Mouse (Mus musculus) adrenal gland, postnatal 10 days (tissue): Measurements from ENCODE around the gene Heatr4. TPM values are rescaled to one million over a fixed set of nuclear protein-coding genes. Genes with fewer than 3 reads are reported as not detected.
"Not testable (repeated sequence)": the region's sequence is repeated elsewhere in the genome, so short reads cannot be mapped to it uniquely, and the experiment has no call there.

ENCODE experiments used
- DNase-seq: peaks from one replicate; pipeline ENCODE4 v3.0.0; 2021; ENCODE audit warnings: mixed read lengths
- total RNA-seq, 2 experiments: library from RNA; stranded (reverse); gene quantifications; 2 replicates each; pipeline ENCODE4 v1.2.3; 2021

The Heatr4 gene
- total RNA-seq, 2 experiments from 2014 or later = not detected

GRCm38 (mm10) chr12:83997221-83997620 lies 12.6 kb upstream of the Heatr4 start:
- no peak for DNase-seq

DNA sequence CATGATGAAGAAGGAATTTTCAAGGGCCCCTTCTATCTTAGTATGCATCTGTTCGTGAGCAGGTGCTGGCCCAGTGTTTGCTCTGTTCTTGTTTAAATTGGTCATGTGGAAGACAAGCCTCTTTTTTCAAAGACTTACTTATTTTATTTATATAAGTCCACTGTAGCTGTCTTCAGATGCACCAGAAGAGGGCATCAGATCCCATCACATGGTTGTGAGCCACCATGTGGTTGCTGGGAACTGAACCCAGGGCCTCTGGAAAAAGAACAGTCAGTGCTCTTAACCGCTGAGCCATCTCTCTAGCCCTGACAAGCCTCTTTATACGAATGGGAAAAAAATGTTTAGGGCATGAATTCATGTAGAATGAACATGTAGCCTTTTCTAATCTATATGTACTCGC lies 4.7 kb upstream of the Heatr4 start:
- no peak for DNase-seq

- DNase-seq = no peak
These were observed 3.8 kb upstream of the Heatr4 start for GRCm38 (mm10) chr12:83988483-83988882.

DNA sequence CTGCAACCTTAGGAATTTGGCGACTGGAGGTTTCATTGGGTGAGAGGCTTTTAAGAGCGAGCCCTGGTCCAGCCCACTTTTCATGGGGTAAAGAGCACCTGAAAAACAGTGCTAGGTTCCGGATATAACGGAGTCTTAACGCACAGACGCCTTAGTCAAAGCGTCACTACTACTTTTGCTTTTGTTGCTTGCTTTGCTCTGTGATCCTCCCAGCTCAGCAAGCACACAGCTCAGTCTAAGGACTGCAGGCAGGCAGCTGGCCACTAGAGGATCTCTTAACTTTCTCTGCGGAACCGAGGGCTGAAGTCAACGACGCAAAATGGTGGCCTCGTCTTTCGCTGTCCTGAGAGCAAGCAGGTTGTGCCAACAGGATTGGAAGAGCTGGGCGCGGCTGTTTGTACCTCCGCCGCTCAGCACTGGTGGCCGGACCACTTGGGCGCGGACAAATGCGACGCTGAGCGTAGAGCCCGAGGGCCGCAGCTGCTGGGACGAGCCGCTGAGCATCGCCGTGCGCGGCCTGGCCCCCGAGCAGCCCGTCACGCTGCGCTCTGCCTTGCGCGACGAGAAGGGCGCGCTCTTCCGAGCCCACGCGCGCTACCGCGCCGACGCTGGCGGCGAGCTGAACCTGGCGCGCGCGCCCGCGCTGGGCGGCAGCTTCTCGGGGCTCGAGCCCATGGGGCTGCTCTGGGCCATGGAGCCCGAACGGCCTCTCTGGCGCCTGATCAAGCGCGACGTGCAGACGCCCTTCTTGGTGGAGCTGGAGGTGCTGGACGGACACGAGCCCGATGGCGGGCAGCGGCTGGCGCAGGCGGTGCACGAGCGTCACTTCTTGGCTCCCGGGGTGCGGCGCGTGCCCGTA lies 3.2 kb upstream of the Heatr4 start, which contains the start of gene Acot2:
Acot2 (plus strand) TSS at position 279 of the 859 bp plus-strand sequence.
- DNase-seq = peak; percentile 82

- DNase-seq = no peak
These were observed 2.6 kb upstream of the Heatr4 start for GRCm38 (mm10) chr12:83987242-83987582.

DNA sequence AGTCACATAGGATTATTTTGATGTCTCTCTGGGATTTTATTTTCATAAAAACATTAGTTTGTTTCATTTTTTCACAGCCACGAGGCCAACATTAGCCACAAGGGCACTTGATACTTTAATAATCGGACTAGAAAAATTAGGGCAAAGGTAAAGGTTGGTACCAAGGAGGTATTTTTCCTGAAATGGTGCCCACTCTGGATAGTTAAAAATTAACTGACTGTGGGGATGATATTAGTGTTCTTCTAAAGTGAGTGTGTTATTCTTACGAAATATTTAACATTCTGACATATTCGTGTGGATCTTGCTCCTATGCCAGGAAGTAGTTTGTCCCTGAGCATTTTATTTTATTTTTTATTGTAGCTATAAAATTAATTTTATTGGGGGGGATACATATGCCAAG lies 3.0 kb downstream of the Heatr4 start:
- no peak for DNase-seq

DNA sequence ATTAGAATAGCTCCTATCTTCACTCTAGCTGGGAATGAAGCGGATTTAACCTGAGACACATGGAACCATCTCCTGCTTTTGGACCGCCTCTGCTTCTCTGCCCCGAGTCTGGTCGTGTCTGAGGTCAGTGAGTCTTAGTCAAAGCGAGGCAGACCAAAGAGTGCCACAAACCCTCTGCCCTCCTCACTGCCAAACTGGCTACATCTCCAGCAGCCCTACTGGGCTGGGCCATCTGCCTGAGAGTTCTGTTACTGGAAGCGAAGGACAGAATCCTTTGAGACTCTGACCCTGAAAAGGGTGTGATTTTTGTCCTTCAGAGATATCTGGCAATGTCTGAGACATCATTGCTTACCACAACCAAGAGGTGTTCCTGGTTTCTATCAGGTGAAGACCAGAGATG lies 5.8 kb downstream of the Heatr4 start:
- DNase-seq = no peak

- peak; percentile 52 for DNase-seq
These were observed 12.5 kb downstream of the Heatr4 start for GRCm38 (mm10) chr12:83972117-83972516.

DNA sequence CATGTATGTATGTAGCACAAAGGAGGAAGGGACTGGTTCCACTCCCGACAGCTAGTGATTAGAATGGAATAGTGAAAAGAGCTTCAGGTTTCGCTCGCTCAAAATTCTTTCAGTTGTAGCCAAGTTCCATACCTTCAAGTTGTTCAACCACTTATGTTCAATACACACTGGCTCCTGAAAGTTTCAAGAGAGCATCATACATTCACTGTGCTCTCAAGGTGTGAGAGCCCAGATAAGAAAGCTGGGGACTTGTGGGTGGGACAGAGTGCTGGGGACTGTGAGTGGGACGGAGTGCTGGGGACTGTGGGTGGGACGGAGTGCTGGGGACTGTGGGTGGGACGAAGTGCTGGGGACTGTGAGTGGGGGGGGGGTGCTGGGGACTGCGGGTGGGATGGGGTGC lies 19.4 kb downstream of the Heatr4 start:
- DNase-seq = no peak

DNA sequence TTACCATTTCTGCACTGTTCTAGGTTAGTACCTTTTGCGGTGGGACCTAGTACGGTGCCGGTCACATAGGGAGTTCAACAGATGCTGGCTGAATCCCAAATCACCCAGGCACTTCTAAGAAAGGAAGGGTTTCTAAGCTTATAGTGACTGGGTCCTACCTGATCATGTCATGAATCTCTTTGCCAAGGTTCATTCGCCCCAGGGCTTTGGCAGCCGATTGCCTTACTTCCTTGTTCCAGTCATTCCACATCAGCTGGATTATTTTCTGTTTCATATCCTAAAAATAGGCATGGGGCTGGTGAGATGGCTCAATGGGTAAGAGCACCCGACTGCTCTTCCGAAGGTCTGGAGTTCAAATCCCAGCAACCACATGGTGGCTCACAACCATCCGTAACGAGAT lies 26.4 kb downstream of the Heatr4 start:
- no peak for DNase-seq

DNA sequence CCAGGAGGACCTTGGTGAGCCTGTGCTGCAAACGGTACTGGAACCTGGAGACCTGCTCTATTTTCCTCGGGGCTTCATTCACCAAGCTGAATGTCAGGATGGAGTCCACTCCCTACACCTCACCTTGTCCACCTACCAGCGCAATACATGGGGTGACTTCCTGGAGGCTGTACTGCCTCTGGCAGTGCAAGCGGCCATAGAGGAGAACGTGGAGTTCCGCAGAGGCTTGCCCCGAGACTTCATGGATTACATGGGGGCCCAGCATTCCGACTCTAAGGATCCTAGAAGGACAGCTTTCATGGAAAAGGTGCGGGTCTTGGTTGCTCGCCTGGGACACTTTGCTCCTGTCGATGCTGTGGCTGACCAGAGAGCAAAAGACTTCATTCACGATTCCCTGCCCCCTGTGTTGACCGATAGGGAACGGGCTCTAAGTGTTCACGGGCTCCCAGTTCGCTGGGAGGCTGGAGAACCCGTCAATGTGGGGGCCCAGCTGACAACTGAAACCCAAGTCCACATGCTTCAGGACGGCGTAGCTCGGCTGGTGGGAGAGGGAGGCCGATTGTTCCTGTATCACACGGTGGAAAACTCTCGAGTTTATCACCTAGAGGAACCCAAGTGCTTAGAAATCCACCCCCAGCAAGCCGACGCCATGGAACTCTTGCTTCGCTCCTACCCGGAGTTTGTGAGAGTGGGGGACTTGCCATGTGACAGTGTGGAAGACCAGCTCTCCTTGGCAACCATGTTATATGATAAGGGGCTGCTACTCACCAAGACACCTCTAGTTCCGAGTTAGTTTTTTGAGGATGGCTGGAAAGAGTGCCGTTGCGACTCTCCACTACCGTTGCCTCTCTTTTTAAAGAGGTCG lies 32.7 kb downstream of the Heatr4 start:
- DNase-seq = no peak

GRCm38 (mm10) chr12:83950840-83951701 lies 33.6 kb downstream of the Heatr4 start:
- DNase-seq = peak; percentile 61

- DNase-seq = peak; percentile 91
These were observed 34.2 kb downstream of the Heatr4 start, which contains the start of gene Riox1 for GRCm38 (mm10) chr12:83950493-83950839. Riox1 (plus strand) TSS chr12:83950608.

DNA sequence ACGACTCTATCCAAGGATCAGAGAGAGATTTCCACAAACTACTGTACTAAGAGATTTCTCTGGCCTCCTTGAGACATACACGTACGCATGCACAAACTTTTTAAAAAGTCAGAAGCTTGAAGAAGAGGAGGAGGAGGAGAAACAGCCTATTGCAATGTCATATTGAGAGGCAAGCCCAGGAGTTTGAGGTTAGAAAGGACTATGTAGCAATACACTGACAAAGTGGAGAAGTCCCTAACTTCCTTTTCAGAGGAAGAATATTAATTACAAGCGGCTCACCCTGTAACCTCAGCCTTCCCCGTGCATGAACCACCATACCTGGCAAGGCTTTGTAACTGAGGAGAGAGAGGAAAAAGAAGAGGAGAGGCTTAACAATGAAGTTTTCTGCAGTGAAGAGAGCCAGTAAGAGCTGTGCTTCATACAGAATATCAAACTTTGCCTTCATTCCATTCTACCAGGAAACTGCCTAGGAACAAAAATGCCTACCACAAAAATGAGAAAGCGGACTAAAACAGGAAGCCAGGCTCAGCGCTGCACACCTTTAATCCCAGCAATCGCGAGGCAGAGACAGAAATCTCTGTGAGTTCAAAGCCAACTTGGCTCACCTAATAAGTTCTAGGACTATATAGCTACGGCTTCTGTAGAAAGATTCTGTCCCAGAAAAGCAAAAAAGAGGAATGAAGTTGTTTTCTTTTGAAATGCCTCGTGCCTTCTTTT lies 34.7 kb downstream of the Heatr4 start:
- no peak for DNase-seq

DNA sequence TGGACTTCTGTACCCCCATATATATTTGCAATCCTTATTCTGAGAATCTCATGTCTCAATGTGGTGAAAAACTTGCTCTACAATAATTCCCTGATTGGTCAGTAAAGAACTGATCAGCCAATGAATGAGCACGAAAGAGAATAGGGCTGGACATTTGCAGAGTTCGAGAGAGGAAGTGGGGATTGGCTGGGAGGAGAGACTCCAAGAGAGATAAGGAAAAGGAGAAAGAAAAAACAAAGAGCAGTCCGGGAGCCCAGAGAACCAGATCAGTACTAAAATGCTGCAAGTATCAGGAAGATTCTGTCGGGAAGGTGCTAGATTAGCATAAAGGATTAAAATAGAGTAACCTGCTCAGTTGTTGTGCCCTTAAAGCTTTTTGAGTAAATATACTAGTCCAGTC lies 35.6 kb downstream of the Heatr4 start:
- no peak for DNase-seq

DNA sequence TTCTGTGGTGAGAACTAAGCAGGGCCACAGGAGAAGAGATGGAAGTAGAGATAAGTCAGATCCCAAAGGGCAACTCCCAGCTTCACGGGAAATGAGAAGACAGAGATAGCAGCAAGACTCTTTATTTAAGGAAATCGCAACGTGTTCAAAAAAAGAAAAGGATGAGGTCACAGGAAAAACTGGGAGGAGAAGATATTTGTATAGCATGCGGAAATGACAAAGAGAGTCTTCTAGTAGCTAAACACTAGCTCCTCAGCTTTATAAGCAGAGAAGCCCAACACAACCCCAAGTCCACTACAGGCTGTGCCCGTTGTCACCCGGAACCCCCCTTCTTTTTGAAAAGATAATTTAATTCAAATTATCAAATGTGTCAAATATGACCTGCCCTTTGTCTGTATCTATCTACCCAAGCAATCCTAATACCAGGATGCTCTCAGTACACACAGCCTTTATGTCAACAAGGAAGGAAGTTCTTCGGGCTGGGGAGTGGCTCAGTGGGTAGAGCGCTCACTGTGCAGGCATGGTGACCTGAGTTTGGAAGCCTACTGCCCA lies 37.3 kb downstream of the Heatr4 start:
- DNase-seq = no peak

DNA sequence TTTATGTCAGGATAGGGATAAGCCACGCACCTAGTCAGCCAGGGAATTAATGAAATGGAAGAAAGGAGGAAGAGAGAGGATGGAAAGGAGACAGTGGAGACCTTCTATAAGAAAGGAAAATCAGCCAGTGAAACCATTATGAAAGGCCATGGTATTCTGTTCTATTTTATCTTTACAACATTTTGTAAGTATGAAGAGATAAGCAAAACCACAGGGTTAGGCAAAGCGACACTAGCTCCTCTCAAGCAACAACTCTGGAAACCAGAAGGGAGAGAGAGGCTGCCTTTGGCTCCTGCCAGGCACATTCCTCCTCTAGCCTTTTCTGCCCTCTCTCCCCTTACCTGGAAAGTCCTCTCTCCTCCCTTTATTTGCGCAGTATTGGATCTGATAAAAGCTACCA lies 42.7 kb downstream of the Heatr4 start:
- no peak for DNase-seq

GRCm38 (mm10) chr12:83940031-83940430 lies 44.6 kb downstream of the Heatr4 start:
- no peak for DNase-seq

- DNase-seq = no peak
These were observed 45.3 kb downstream of the Heatr4 start for GRCm38 (mm10) chr12:83939332-83939731.

- DNase-seq = not testable (repeated sequence)
These were observed 46.1 kb downstream of the Heatr4 start for GRCm38 (mm10) chr12:83938592-83938991.

GRCm38 (mm10) chr12:83937600-83937999 lies 47.1 kb downstream of the Heatr4 start:
- DNase-seq = no peak
